Mouse (Mus musculus): ENCODE results near the gene Gm5767. TPM values are rescaled to one million over a fixed set of nuclear protein-coding genes. Genes with fewer than 3 reads are reported as not detected.

The Gm5767 gene
- not detected for polyA plus RNA-seq (2014; fragmentation: Illumina TruSeq; extraction: RNeasy Lipid Tissue Mini Kit (QIAGEN cat#74804); ENCODE audit: insufficient read depth, low read depth, low replicate concordance)

GRCm38 (mm10) chr16:8680470-8680869 is at the start of gene Gm5767:
TSS of gene Gm5767 (plus strand) at chr16:8680770.

GRCm38 (mm10) chr16:8637217-8638051 is 43.1 kb upstream of the Gm5767 start, which contains the start of the genes Pmm2 and Tmem186:
TSS of gene Pmm2 (plus strand) at chr16:8637674.
TSS of gene Tmem186 (minus strand) at chr16:8637712.

GRCm38 (mm10) chr16:8671551-8672349 is 8.8 kb upstream of the Gm5767 start, which contains the start of gene Carhsp1:
TSS of gene Carhsp1 (minus strand) at chr16:8672155.

Other genes starting within 250 kb of the Gm5767 start
- gene Mettl22, start 210.0 kb upstream of the Gm5767 start, polyA plus RNA-seq (2014; fragmentation: Illumina TruSeq; extraction: RNeasy Lipid Tissue Mini Kit (QIAGEN cat#74804); ENCODE audit: insufficient read depth, low read depth, low replicate concordance): 11.2 TPM
- gene Abat, start 167.3 kb upstream of the Gm5767 start, polyA plus RNA-seq (2014; fragmentation: Illumina TruSeq; extraction: RNeasy Lipid Tissue Mini Kit (QIAGEN cat#74804); ENCODE audit: insufficient read depth, low read depth, low replicate concordance): 1.7 TPM
- gene Pmm2, start 43.1 kb upstream of the Gm5767 start, polyA plus RNA-seq (2014; fragmentation: Illumina TruSeq; extraction: RNeasy Lipid Tissue Mini Kit (QIAGEN cat#74804); ENCODE audit: insufficient read depth, low read depth, low replicate concordance): 23.4 TPM
- 5.5 TPM for gene Tmem186, start 43.1 kb upstream of the Gm5767 start, polyA plus RNA-seq (2014; fragmentation: Illumina TruSeq; extraction: RNeasy Lipid Tissue Mini Kit (QIAGEN cat#74804); ENCODE audit: insufficient read depth, low read depth, low replicate concordance)
- gene Carhsp1, start 8.6 kb upstream of the Gm5767 start, polyA plus RNA-seq (2014; fragmentation: Illumina TruSeq; extraction: RNeasy Lipid Tissue Mini Kit (QIAGEN cat#74804); ENCODE audit: insufficient read depth, low read depth, low replicate concordance): 68.5 TPM
- gene Usp7, start 111.5 kb downstream of the Gm5767 start, polyA plus RNA-seq (2014; fragmentation: Illumina TruSeq; extraction: RNeasy Lipid Tissue Mini Kit (QIAGEN cat#74804); ENCODE audit: insufficient read depth, low read depth, low replicate concordance): 28.1 TPM
- 26.7 TPM for gene 1810013L24Rik, start 149.3 kb downstream of the Gm5767 start, polyA plus RNA-seq (2014; fragmentation: Illumina TruSeq; extraction: RNeasy Lipid Tissue Mini Kit (QIAGEN cat#74804); ENCODE audit: insufficient read depth, low read depth, low replicate concordance)